Mouse (Mus musculus): Measurements from ENCODE around the gene Bet1l.
A peak's percentile ranks its signal among the peaks of the same experiment; 100 is the strongest.
"Not testable (repeated sequence)": the region's sequence is repeated elsewhere in the genome, so short reads cannot be mapped to it uniquely, and the experiment has no call there.

Bet1l gene

DNA sequence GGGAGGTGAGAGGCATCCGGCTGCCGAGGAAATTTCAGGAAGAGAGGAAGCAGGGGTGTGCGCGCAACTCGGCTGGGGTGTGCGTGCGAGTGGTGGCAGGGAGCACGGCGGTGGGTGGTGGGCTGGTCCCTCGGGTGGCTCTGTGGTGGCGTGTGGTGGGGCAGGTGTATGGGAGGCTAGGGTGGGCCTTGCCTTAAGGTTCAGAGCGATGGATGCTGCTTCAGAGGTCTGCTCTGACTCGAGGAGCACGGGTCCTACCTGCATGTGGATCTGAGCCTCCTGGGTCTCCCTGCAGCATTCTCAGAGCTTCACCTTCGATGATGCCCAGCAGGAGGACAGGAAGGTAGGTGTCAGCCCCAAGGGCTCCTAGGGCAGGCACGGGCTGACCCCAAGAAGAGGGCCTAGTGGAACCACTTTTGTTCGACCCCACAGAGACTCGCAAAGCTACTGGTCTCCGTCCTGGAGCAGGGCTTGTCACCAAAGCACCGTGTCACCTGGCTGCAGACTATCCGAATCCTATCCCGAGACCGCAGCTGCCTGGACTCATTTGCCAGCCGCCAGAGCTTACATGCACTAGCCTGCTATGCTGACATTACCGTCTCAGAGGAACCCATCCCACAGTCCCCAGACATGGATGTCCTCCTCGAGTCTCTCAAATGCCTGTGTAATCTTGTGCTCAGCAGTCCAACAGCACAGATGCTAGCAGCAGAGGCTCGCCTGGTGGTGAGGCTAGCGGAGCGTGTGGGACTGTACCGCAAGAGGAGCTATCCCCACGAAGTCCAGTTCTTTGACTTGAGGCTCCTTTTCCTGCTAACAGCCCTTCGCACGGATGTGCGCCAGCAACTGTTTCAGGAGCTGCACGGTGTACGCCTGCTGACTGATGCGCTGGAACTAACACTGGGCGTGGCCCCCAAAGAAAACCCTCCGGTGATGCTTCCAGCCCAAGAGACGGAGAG lies at the start of gene Bet1l:
TSS of gene Bet1l (minus strand) at position 28 of the 956 bp plus-strand sequence.
- DNase-seq: no peak

- no peak for DNase-seq
These were observed 49.8 kb upstream of the Bet1l start for GRCm38 (mm10) chr7:140907131-140907530.

GRCm38 (mm10) chr7:140905642-140906081 lies 48.3 kb upstream of the Bet1l start:
- DNase-seq: no peak

DNA sequence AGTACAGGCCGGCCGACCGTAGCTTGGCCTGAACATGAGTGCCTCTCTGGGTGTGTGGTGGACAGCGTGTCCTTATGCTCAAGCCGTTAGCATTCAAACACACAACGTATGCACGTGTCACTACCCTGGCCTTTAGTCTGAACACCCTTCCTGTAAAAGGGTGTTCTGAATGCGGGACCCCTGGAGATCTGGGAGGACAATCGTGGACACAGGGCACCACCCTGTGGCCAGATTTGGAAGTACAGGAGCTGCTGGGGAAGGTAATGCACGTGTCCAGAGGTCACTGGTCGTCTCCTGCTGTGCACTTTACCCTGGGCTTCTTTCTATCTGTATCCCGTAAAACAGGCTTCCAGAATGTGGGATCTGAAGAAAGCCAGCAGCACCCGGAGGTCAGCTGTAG lies 45.8 kb upstream of the Bet1l start:
- peak; percentile 71 to 81 for DNase-seq

DNA sequence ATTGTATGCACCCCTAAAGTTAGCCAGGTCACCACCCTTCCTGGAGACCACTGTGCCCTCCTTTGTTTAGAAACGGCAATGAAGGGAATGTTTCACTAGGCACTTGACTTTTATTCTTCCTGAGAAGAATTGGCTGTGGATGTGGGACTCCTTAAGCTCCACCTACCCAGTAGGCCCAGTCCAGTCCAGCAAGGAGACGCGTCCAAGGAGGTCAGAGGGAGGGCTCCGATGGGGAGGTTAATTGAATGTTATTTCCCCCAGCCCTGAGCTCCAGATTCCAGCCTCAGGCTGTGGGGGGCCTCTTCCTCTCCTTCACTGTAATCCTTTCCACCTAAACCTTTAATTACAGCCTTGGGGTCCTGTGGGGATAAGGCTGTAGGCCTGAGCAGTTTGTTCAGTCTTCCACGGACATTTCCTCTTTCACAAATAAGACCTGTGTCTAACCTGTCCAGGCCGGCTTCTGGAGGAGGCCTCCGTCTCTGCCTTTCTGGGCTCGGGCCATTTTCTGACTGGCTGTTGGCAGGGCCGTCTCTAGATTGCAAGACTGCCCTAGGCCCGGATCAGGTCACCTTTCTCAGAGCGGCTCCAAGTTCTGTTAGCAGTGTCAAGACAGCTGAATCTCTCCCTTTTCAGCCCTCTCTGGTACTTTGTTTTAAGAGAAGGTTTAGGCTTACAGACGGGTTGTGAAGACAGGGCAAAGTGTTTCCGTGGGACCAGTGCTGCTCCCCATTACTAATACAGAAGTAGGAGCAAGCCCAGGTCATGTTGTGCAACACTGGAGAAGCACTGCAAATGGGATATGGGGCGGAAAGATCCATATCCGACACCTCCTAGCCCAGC lies 44.9 kb upstream of the Bet1l start:
- no peak for DNase-seq

- no peak for DNase-seq
These were observed 42.8 kb upstream of the Bet1l start, which contains the start of gene Cox8b for GRCm38 (mm10) chr7:140900220-140900619. Gene Cox8b, minus strand, starts transcription at chr7:140900446.

- no peak for DNase-seq
These were observed 41.7 kb upstream of the Bet1l start for GRCm38 (mm10) chr7:140899121-140899520.

DNA sequence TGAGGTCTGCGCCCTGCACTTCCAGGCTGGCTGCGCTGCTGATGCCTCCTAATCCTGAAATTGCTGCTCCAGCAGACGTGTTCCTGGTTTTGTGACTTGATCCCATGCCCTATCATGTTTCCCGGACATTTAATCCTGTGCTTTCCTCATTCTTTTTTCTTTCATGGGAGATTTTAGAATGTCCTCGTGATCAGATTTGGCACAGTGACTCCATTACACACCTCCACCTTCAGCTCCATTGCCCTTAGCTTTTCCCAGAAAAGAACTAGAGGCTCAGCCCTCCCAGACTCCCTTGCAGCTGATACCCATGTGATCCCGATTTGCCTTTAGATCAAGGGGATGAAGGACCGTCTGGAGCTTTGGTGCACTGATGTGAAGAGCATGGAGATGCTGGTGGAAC lies 40.5 kb upstream of the Bet1l start:
- no peak for DNase-seq

GRCm38 (mm10) chr7:140894611-140895010 lies 37.2 kb upstream of the Bet1l start:
- no peak for DNase-seq

GRCm38 (mm10) chr7:140894031-140894430 lies 36.7 kb upstream of the Bet1l start:
- no peak for DNase-seq

DNA sequence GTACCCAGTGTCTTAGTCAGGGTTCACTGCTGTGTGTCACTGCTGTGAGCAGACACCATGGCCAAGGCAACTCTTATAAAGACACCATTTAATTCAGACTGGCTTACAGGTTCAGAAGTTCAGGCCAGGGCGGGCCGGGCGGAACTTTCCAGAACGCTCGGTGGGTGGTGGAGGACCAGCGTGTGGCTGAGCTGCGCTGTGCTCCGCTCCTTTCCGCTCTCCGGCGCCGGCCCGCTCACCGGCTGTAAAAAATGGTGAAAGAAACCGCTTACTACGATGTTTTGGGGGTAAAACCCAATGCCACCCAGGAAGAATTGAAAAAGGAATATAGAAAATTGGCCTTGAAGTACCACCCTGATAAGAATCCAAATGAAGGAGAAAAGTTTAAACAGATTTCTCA lies 33.3 kb upstream of the Bet1l start:
- DNase-seq: not testable (repeated sequence)

DNA sequence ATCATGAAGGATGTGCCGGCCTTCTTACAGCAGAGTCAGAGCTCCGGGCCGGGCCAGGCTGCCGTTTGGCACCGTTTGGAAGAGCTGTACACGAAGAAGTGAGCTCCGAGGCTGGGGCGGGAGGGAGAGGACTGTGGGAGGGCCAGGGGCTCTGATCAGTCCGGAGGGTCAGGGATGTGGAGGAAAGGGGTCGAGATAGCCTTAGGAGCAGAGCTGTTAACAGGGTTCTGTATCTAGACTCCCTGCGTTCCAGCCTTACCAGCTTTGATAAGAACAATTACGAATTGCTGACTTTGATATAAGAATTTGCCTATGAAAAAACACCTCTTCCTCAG lies 25.1 kb upstream of the Bet1l start:
- no peak for DNase-seq

DNA sequence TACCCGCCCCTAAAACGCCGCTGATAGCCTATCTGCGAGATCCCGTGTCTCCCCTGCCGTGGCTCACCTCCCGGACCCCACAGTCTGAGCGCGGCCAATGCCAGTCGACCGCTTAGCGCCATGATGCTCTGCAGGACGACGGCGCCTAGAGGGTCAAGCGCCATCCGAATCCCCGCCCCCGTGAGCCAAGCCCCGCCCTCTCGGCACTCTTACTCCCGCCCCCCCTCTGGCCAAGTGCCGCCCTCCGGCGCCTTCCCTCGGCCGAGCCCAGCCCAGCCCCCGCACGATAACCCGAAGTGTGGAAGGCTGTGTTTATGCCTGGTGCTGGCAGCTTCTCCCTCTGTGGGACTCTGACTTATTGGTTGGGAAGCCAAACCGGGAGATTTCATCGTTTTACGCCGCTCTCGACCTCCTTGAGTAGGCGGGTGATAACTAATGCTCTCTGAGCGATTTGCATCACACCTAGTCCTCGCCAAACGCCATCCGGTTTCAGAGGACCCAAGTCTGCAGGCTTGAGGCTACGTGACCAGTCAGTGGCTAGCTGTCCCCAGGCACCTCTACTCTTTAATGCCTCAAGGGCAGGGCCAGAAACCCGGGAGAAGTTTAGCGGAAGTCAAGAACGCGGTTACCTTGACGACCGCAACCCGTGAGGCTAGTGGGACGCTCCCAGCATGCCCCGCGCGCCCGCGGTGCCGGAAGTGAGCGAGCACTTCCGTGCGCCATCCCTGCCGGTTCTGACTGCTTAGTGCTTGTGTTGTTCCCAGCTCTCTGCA lies 24.5 kb upstream of the Bet1l start, which contains the start of the genes Psmd13 and Sirt3:
TSS of gene Psmd13 (plus strand) at position 273 of the 773 bp plus-strand sequence.
TSS of gene Sirt3 (minus strand) at position 614 of the 773 bp plus-strand sequence.
- peak; percentile 91 to 93 for DNase-seq

- DNase-seq: no peak
These were observed 23.6 kb upstream of the Bet1l start for GRCm38 (mm10) chr7:140880865-140881515.

DNA sequence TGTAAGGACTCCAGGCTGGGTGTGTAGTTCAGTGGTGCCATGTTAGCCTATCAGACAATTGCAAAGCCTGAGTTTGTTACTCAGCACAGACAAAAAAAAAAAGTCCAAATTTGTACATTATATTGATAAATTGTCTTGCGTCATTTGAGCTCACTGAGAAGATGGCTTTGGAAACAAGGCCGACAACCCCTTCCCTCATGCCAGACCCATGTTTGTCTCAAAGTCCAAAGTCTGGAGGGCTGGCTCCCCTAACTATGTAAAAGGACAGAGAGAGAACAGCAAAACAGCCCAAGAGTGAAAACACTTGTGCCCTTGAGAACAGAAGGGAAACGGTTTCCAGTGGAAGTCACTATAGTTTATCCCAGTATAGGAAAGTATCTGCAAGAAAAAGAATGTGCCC lies 23.0 kb upstream of the Bet1l start:
- no peak for DNase-seq

GRCm38 (mm10) chr7:140879355-140879754 lies 22.0 kb upstream of the Bet1l start:
- no peak for DNase-seq

GRCm38 (mm10) chr7:140877364-140877763 lies 20.0 kb upstream of the Bet1l start:
- no peak for DNase-seq

GRCm38 (mm10) chr7:140874224-140874623 lies 16.8 kb upstream of the Bet1l start:
- no peak for DNase-seq

GRCm38 (mm10) chr7:140864761-140865160 lies 7.4 kb upstream of the Bet1l start:
- no peak for DNase-seq

DNA sequence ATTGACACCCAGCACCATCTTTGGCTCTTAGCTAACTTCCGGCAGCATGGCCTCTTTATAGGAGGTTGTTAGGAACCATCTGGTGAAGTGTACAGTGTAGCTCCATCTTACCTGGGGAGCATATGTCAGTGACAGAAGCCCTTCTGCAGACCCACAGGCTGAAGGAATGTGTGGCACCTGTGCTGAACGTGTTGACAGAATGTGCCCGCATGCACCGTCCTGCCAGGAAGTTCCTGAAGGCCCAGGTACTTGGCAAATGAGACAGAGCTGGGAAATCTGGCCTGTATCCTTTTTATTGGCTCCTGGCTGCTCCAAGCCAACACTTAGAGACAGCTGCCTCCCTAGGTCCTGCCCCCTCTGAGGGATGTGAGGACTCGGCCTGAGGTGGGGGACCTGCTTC lies 3.4 kb upstream of the Bet1l start:
- no peak for DNase-seq

DNA sequence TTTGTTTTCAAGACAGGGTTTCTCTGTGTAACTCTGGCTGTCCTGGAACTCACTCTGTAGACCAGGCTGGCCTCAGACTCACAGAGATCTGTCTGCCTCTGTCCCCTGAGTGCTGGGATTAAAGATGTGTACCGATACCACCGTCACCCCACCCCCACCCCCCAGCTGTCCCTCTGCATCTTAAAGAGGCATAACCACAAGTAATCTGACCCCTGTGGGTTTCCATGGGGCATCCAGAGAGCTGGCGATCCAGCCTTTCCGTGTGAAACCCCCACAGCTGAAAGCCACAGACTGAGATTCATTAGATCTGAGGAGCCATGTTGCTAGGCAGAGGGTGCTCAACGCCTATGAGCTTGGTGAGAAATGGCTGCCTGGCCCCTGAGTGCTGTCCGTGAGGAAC lies 2.6 kb upstream of the Bet1l start:
- DNase-seq: no peak

- DNase-seq: no peak
These were observed 1.4 kb upstream of the Bet1l start for GRCm38 (mm10) chr7:140858746-140859145.

Measured in thymus, postnatal 36 days (tissue).